Mouse (Mus musculus) midbrain, embryonic 12.5 days (tissue): ENCODE measurements around the gene Nckap1. TPM values are rescaled to one million over a fixed set of nuclear protein-coding genes. Genes with fewer than 3 reads are reported as not detected.
A peak's percentile ranks its signal among the peaks of the same experiment; 100 is the strongest.

Source experiments
- ATAC-seq: fragments of 200-750 bp; cut with Nextera tagmentation; 2 replicates; pipeline ENCODE4 v1.8.0; 2017; ENCODE audit warnings: low read depth, moderate TSS enrichment, moderate library complexity; ENCODE audit not compliant: low FRiP score
- H3K27ac ChIP-seq: fragments of 300-500 bp; sonication (generic); replicated peaks from 2 replicates; pipeline ENCODE4 v1.5.1; 2016; ENCODE audit warnings: mild to moderate bottlenecking
- H3K27me3 ChIP-seq: fragments of 300-500 bp; sonication (generic); 2 replicates; pipeline ENCODE4 v1.6.1; 2016; ENCODE audit warnings: mild to moderate bottlenecking
- H3K36me3 ChIP-seq: fragments of 300-500 bp; sonication (generic); 2 replicates; pipeline ENCODE4 v1.6.1; 2016
- H3K4me1 ChIP-seq: fragments of 300-500 bp; sonication (generic); 2 replicates; pipeline ENCODE4 v1.6.1; 2016
- H3K4me2 ChIP-seq: fragments of 300-500 bp; sonication (generic); replicated peaks from 2 replicates; pipeline ENCODE4 v1.6.1; 2016; ENCODE audit warnings: mild to moderate bottlenecking, moderate library complexity
- H3K4me3 ChIP-seq: fragments of 300-500 bp; sonication (generic); 2 replicates; pipeline ENCODE4 v1.5.1; 2016; ENCODE audit warnings: mild to moderate bottlenecking
- H3K9ac ChIP-seq: fragments of 300-500 bp; sonication (generic); replicated peaks from 2 replicates; pipeline ENCODE4 v1.6.1; 2016; ENCODE audit warnings: mild to moderate bottlenecking, moderate library complexity
- H3K9me3 ChIP-seq: fragments of 300-500 bp; sonication (generic); 2 replicates; pipeline ENCODE4 v1.6.1; 2016; ENCODE audit warnings: mild to moderate bottlenecking
- WGBS: fragments of 180-500 bp; shearing (Covaris S2); methylation state at CpG from one replicate; pipeline ENCODE4 v1.1.7; 2016; 5-methylcytosine and 5-hydroxymethylcytosine counted together
- polyA plus RNA-seq: library from polyadenylated mRNA; unstranded; fragments of >200 nt; fragmentation: Nextera tagmentation; extraction: Ambion mirVana; gene quantifications from 2 replicates; pipeline ENCODE4 v1.2.1, GENCODE M21; 2016

Gene Nckap1
- polyA plus RNA-seq, 1 experiment from 2014 or later = 100 TPM

DNA sequence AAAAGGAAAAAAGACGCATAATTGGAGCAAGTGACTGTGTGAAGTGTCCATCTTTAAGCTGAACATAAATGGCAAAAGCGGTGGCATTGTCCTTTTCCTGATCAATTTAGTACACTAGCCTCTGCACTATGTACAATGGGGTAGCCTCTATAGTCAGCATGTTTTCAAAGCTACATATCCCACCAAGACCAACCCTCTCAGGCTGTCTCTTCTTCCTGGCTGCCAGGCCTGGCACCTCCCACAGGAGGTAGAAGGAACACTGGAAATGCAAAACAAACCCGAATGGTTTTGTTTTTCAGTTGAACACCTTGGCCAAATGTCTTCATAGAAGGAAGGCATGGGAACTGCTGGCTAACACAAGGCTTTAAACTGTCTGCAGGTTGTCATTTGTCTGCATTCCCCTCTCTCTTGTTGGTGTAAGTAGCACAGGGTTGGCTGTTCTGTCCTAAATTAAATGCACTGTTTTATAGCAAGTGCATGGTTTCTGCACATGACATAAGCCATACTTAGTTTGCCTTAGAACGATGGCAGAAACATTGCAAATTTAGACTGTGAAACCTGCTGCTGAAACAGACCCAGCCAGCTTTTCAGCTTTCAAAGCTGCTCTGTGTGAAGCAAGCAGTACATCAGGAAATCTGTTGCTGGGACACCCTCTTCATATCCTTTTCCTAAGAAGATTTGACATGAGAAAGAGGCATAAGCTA is 13.2 kb upstream of the Nckap1 start:
- H3K9ac ChIP-seq = no peak overlapping the region
- H3K4me2 ChIP-seq = no peak overlapping the region
- H3K27ac ChIP-seq = no peak overlapping the region
- WGBS = 80% methylated on average over 4 of the region's 4 CpGs
- H3K27me3 ChIP-seq = no peaks in the 10 kb centered on the region
- no peaks in the 10 kb centered on the region for H3K36me3 ChIP-seq
- no peaks in the 10 kb centered on the region for H3K9me3 ChIP-seq
- ATAC-seq = no peak
- no peak overlapping the region for H3K4me3 ChIP-seq
- no peaks in the 10 kb centered on the region for H3K4me1 ChIP-seq

DNA sequence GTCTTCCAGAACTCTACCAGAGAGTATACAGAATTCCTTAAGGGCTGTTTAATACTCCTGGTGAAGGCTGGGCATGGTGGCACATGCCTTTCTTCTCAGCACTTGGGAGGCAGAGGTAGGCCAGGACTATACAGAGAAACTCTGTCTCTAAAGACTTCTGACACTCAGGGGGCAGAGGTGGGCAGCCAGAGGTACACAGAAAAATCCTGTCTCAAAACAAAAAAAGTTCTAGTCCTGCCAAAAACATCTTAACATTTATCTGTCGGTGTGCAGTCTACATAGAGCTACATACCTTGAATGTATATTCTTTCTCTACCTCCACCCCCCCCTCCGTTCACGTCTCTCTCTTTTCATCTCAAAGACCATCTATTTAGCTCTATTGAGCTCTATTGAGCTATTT is 1.2 kb upstream of the Nckap1 start:
- Histone ChIP-seq H3K4me3 (no peak overlapping the region), H3K4me2 (no peak overlapping the region), H3K9me3 (no peaks in the 10 kb centered on the region), H3K4me1 (peaks cover 13% of the 10 kb centered on the region), H3K27ac (no peak overlapping the region), H3K9ac (no peak overlapping the region), H3K36me3 (no peaks in the 10 kb centered on the region), H3K27me3 (no peaks in the 10 kb centered on the region)
- 81% methylated on average over 3 of the region's 3 CpGs for WGBS
- ATAC-seq = no peak

DNA sequence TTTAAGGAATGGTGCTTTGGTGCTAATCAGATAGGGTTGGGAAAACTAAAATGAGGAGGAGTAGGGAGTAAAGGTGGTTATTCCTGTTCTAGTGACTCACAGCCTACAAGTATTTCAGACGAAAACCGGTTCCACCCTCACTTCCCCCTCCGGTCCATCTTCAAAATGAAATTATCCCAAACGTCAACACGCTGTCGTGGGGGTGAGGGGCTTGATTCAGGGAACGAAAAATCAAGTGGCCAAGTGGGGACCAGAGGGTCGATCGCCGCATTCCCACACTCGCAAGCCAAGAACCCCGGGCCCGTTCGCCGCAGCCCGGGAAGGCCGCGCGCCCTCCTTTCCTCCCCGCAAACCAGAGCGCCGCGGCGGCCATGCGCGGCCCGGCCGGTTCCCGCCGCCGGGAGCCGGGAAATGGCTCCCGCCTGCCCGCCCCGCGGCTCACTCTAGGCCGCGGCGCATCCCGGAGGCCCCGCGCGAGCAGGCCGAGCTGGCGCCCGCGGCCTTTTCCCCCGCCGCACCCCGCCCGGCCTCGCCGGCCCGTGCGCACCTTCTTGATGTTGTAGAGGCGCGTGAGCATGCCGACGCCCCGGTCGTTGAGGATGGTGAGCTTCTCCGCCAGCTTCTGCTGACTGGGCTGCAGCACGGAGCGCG is 744 bp downstream of the Nckap1 start:
- peak; percentile 76 for ATAC-seq

DNA sequence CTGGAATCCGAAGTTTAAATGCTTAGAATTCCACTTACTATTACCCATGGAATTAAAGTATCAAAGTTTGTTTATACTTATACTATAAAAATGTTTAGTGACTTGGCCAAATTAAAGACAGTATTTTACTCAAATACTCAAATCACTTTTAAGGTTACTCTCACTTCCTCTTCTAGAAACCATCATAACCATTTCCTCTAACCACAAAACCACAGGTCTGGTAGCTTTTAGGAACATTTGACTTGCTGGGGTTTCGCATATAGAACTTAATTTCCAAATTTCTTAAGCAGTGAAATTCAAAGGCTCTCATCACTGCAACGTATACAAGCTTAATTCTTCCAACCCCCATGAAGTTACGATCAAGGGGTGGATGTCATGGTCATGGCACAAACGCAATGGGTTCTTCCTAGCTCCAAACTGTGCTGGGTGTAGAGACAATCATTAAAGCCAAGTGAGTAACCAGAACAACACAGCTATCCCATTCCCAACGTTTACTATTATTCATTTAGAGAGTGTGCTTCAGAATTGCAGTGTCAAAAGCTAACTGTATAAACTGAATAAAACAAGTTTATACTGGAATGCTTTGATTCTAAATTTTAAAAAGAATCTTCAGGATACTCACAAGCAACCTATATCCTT is 1.8 kb downstream of the Nckap1 start:
- H3K9me3 ChIP-seq = no peaks in the 10 kb centered on the region
- ATAC-seq = no peak
- no peaks in the 10 kb centered on the region for H3K36me3 ChIP-seq
- H3K4me3 ChIP-seq = peak overlapping the region; percentile 87
- H3K9ac ChIP-seq = no peak overlapping the region
- no peak overlapping the region for H3K27ac ChIP-seq
- peak overlapping the region; percentile 69 for H3K4me2 ChIP-seq
- H3K27me3 ChIP-seq = no peaks in the 10 kb centered on the region
- peaks cover 13% of the 10 kb centered on the region for H3K4me1 ChIP-seq
- 54% methylated on average over 6 of the region's 6 CpGs for WGBS

More for the DNA sequence above, 744 bp downstream of the Nckap1 start:
- Histone ChIP-seq H3K4me1 (peaks cover 13% of the 10 kb centered on the region), H3K27me3 (no peaks in the 10 kb centered on the region), H3K9me3 (no peaks in the 10 kb centered on the region), H3K4me3 (peak overlapping the region; percentile 87), H3K4me2 (peak overlapping the region; percentile 69), H3K36me3 (no peaks in the 10 kb centered on the region), H3K9ac (peak overlapping the region; percentile 95), H3K27ac (peak overlapping the region; percentile 97)
- WGBS = under 1% methylated on average over 41 of the region's 65 CpGs

DNA sequence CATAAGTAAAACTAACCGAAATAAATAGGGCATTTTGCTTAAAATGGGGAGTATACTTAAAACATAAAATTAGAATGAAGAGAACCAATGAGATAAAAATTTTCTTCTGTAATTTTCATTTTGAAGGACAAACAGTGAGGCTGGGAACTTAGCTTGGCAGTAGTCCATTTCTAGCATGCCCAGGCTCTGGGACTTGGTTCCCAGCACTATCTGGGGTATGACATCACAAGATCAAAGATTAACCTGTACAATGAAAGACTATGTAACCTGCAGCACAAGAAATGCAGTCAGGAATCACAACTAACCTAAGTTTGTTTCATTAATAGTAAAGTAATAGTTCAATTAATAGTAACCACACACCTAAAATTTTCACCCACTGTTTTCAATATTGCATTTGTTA is 3.9 kb downstream of the Nckap1 start:
- H3K27ac ChIP-seq = no peak overlapping the region
- 94% methylated on average over 1 of the region's 1 CpGs for WGBS

DNA sequence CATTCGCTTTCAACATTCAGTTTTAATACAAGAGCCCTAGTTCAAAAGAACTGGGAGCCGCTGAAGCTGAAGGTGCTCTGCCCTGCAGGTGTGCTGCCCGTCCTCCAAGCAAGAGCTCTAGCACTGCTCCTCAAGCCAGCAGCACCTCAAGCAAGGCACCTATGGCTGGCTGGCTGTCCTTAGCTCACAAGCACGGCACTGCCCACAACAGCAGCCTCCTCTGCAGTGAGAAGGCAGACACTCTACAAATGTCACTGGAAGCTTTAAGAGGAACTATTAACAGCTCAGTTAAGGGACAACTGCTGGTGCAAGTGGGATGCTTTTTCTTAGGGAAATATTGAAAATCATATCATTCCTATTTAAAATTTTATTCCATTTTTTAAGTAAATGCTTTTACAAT is 10.5 kb downstream of the Nckap1 start:
- Histone ChIP-seq H3K9me3 (no peaks in the 10 kb centered on the region), H3K4me3 (no peak overlapping the region)

More for the DNA sequence above, 3.9 kb downstream of the Nckap1 start:
- Histone ChIP-seq H3K9me3 (no peaks in the 10 kb centered on the region), H3K27me3 (no peaks in the 10 kb centered on the region), H3K4me1 (peaks cover 13% of the 10 kb centered on the region), H3K9ac (no peak overlapping the region), H3K4me3 (no peak overlapping the region), H3K36me3 (no peaks in the 10 kb centered on the region), H3K4me2 (no peak overlapping the region)
- ATAC-seq = no peak

DNA sequence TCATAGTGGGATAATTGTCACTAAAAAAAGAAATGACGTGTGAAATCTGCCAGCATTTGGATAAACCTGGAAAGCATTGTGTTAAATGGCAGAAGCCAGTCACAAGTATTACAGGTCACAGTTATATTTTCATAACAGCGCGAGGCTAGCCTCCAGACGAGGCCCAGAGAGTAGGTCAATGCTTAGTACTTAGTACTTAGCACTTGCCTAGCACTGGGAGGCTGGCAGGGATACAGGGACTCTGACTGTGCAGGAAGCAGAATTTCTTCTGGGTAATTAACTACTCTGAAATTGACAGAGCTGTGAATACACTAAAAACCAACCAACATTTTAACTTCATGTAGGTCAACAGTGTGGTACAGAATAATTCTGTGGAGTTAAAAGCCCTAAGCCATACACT is 13.8 kb downstream of the Nckap1 start:
- no peak overlapping the region for H3K4me3 ChIP-seq
- H3K4me1 ChIP-seq = no peaks in the 10 kb centered on the region
- H3K9ac ChIP-seq = no peak overlapping the region
- ATAC-seq = no peak
- H3K27me3 ChIP-seq = no peaks in the 10 kb centered on the region
- no peak overlapping the region for H3K27ac ChIP-seq
- H3K36me3 ChIP-seq = no peaks in the 10 kb centered on the region
- H3K9me3 ChIP-seq = no peaks in the 10 kb centered on the region
- WGBS = 90% methylated on average over 4 of the region's 4 CpGs
- H3K4me2 ChIP-seq = no peak overlapping the region

More for the DNA sequence above, 10.5 kb downstream of the Nckap1 start:
- Histone ChIP-seq H3K9ac (no peak overlapping the region), H3K4me1 (no peaks in the 10 kb centered on the region), H3K27me3 (no peaks in the 10 kb centered on the region), H3K27ac (no peak overlapping the region), H3K36me3 (no peaks in the 10 kb centered on the region), H3K4me2 (no peak overlapping the region)
- 80% methylated on average over 4 of the region's 4 CpGs for WGBS
- no peak for ATAC-seq

DNA sequence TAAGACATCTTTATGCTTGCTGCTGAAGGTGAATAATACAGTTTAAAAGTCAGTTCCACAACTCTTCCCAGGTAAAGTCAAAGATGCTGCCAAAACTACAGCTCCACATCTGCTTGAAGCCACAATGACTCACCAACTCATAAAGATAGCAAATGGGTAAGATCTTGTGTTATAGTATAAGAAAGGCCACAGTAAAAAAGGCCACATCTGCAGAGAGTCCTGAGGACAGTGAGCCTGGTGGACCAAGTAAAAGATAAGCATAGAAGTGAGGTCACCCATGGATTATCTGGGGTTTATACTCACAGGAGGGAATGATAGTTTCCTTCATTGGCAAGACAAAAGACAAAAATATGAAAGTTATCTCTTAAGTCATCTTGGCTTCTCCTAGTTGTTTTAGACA is 18.9 kb downstream of the Nckap1 start:
- H3K9me3 ChIP-seq = no peaks in the 10 kb centered on the region
- H3K4me3 ChIP-seq = no peak overlapping the region
- no peak overlapping the region for H3K4me2 ChIP-seq
- peaks cover 11% of the 10 kb centered on the region for H3K36me3 ChIP-seq
- ATAC-seq = no peak
- no peak overlapping the region for H3K9ac ChIP-seq
- no peaks in the 10 kb centered on the region for H3K27me3 ChIP-seq
- no peaks in the 10 kb centered on the region for H3K4me1 ChIP-seq
- H3K27ac ChIP-seq = no peak overlapping the region

DNA sequence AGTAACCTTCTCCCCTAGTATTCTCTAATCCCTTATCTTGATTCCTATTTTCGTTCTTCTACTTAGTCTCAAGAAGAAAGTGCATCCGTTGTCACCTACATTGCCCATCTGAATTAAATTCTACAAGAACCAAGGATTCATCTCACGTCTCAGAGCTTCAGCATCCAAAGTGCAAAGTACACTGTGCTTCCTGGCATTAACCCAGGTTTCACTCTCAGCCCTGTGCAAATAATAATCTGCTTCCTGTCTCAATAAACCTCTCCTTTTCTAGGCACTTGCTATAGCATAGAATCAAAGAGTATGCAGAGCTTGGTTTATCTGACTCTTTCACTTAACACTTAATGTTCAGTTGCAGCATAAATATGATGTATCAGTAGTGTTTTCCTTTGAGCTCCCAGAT is 19.7 kb downstream of the Nckap1 start:
- Histone ChIP-seq H3K36me3 (peaks cover 11% of the 10 kb centered on the region), H3K4me3 (no peak overlapping the region), H3K9ac (no peak overlapping the region), H3K4me2 (no peak overlapping the region), H3K9me3 (no peaks in the 10 kb centered on the region), H3K27ac (no peak overlapping the region), H3K4me1 (no peaks in the 10 kb centered on the region), H3K27me3 (no peaks in the 10 kb centered on the region)
- no peak for ATAC-seq
- WGBS = 88% methylated on average over 3 of the region's 3 CpGs

DNA sequence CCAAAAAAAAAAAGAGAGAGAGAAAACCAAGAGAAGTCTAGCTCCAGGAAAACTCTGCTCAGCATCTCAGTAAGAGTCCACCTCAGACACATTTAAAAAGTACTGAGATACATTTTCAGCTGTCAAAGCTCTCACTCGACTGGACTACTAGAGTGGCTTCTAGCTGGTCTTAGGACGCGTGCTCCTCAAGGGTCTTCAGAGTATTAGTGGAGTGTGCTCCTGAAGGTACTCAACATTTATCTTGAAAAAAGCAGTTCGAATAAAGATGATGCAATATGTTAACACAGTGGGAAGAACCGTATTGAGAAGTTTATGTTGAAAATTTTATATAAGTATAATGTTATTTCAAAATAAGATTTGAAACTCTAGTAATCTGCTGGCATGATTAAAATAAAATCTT is 20.4 kb downstream of the Nckap1 start:
- no peak overlapping the region for H3K4me3 ChIP-seq
- H3K27me3 ChIP-seq = no peaks in the 10 kb centered on the region
- no peak for ATAC-seq
- WGBS = 93% methylated on average over 5 of the region's 5 CpGs
- no peaks in the 10 kb centered on the region for H3K4me1 ChIP-seq
- H3K9ac ChIP-seq = no peak overlapping the region
- no peak overlapping the region for H3K4me2 ChIP-seq
- H3K9me3 ChIP-seq = no peaks in the 10 kb centered on the region
- no peak overlapping the region for H3K27ac ChIP-seq
- peaks cover 11% of the 10 kb centered on the region for H3K36me3 ChIP-seq

DNA sequence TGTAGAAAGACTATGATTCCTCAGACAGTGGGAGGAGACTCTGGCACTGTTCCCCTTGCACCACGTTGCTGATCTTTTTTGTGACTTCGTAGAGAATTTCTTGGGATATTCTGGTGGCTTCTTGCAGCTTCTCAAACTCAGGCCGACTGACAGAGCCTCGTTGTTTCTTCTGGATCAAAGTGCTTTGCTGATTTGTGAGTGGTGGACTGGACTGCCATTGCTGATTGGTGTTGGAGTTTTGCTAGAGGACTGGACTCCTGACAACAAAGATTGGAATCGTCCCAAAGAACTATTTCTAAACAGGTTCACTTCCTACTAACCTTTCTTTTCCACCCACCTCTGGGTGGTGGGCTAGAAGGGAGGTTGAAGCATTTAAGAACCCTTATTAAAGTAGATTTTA is 21.5 kb downstream of the Nckap1 start:
- H3K27me3 ChIP-seq = no peaks in the 10 kb centered on the region
- H3K9me3 ChIP-seq = no peaks in the 10 kb centered on the region
- H3K4me3 ChIP-seq = no peak overlapping the region
- no peaks in the 10 kb centered on the region for H3K4me1 ChIP-seq
- H3K4me2 ChIP-seq = no peak overlapping the region
- no peak for ATAC-seq
- H3K9ac ChIP-seq = no peak overlapping the region
- H3K36me3 ChIP-seq = peaks cover 11% of the 10 kb centered on the region
- H3K27ac ChIP-seq = no peak overlapping the region
- WGBS = 90% methylated on average over 5 of the region's 5 CpGs

DNA sequence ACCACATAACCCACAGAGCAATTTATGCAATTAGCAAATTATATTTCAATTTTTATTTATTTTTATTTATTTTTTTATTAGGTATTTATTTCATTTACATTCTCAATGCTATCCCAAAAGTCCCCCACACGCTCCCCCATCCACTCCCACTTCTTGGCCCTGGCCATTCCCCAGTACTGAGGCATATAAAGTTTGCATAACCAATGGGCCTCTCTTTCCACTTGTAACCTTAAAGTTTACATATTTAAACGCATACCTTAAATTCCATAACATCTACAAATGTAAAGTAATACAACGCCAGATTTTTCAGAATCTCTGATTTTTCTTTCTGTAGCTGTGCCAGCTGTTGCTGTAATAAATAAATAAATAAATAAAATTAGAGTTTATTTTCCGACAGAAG is 26.7 kb downstream of the Nckap1 start:
- Histone ChIP-seq H3K9ac (no peak overlapping the region), H3K4me2 (no peak overlapping the region), H3K9me3 (no peaks in the 10 kb centered on the region), H3K36me3 (peaks cover 38% of the 10 kb centered on the region), H3K27ac (no peak overlapping the region), H3K4me1 (no peaks in the 10 kb centered on the region), H3K27me3 (no peaks in the 10 kb centered on the region), H3K4me3 (no peak overlapping the region)
- no peak for ATAC-seq
- 93% methylated on average over 4 of the region's 4 CpGs for WGBS
